Mouse (Mus musculus) neural tube, embryonic 15.5 days (tissue): ENCODE results near the gene Acan. TPM values are rescaled to one million over a fixed set of nuclear protein-coding genes. Genes with fewer than 3 reads are reported as not detected.

Experiments
- ATAC-seq: fragments of 200-750 bp; cut with Nextera tagmentation; 2 replicates; pipeline ENCODE4 v1.8.0; 2017; ENCODE audit warnings: mild to moderate bottlenecking, moderate TSS enrichment, moderate library complexity; ENCODE audit not compliant: low FRiP score
- H3K27ac ChIP-seq: fragments of 300-500 bp; sonication (generic); replicated peaks from 2 replicates; pipeline ENCODE4 v1.5.1; 2015; ENCODE audit warnings: mild to moderate bottlenecking, inconsistent platforms
- H3K27me3 ChIP-seq: fragments of 300-500 bp; sonication (generic); replicated peaks from 2 replicates; pipeline ENCODE4 v1.6.1; 2015; ENCODE audit warnings: inconsistent platforms
- H3K36me3 ChIP-seq: fragments of 300-500 bp; sonication (generic); 2 replicates; pipeline ENCODE4 v1.6.1; 2015; ENCODE audit warnings: inconsistent platforms
- H3K4me1 ChIP-seq: fragments of 300-500 bp; sonication (generic); 2 replicates; pipeline ENCODE4 v1.6.1; 2015; ENCODE audit warnings: inconsistent platforms
- H3K4me2 ChIP-seq: fragments of 300-500 bp; sonication (generic); 2 replicates; pipeline ENCODE4 v1.6.1; 2015; ENCODE audit warnings: inconsistent platforms, mild to moderate bottlenecking, moderate library complexity
- H3K4me3 ChIP-seq: fragments of 300-500 bp; sonication (generic); replicated peaks from 2 replicates; pipeline ENCODE4 v1.5.1; 2015; ENCODE audit warnings: mild to moderate bottlenecking, inconsistent platforms
- H3K9ac ChIP-seq: fragments of 300-500 bp; sonication (generic); replicated peaks from 2 replicates; pipeline ENCODE4 v1.6.1; 2015; ENCODE audit warnings: mild to moderate bottlenecking, inconsistent platforms
- H3K9me3 ChIP-seq: fragments of 300-500 bp; sonication (generic); replicated peaks from 2 replicates; pipeline ENCODE4 v1.6.1; 2016; ENCODE audit warnings: inconsistent platforms
- WGBS: fragments of 180-500 bp; shearing (Covaris S2); methylation state at CpG from one replicate; pipeline ENCODE4 v1.1.7; 2015; ENCODE audit warnings: mixed read lengths; 5-methylcytosine and 5-hydroxymethylcytosine counted together
- polyA plus RNA-seq: library from polyadenylated mRNA; unstranded; fragments of >200 nt; fragmentation: Nextera tagmentation; extraction: Ambion mirVana; gene quantifications from 2 replicates; pipeline ENCODE4 v1.2.1, GENCODE M21; 2015

Gene Acan
- polyA plus RNA-seq, 1 experiment from 2014 or later, result 2.6 TPM

GRCm38 (mm10) chr7:79080572-79081399 is 27.5 kb downstream of the Acan start:
- WGBS, result 19% methylated on average over 7 of the region's 7 CpGs
- no peak overlapping the region for H3K4me3 ChIP-seq
- no peaks in the 10 kb centered on the region for H3K9me3 ChIP-seq
- no peak overlapping the region for H3K27ac ChIP-seq
- ATAC-seq, result peak; percentile 66; the same call in 1 of the 2 replicates
- no peaks in the 10 kb centered on the region for H3K36me3 ChIP-seq
- 0 out of 2 replicates have a peak, but pooled peaks cover 2% of the 10 kb centered on the region for H3K4me1 ChIP-seq
- H3K9ac ChIP-seq, result no peak overlapping the region
- no peaks in the 10 kb centered on the region for H3K27me3 ChIP-seq
- H3K4me2 ChIP-seq, result no peak overlapping the region

- WGBS, result 74% methylated on average over 4 of the region's 4 CpGs
These were observed 35.8 kb downstream of the Acan start for GRCm38 (mm10) chr7:79089111-79089510.

GRCm38 (mm10) chr7:79096492-79096891 is 43.2 kb downstream of the Acan start:
- H3K27me3 ChIP-seq, result no peaks in the 10 kb centered on the region
- WGBS, result 69% methylated on average over 5 of the region's 5 CpGs
- H3K4me3 ChIP-seq, result no peak overlapping the region
- no peaks in the 10 kb centered on the region for H3K9me3 ChIP-seq
- H3K27ac ChIP-seq, result no peak overlapping the region
- no peak for ATAC-seq
- no peaks in the 10 kb centered on the region for H3K36me3 ChIP-seq
- no peak overlapping the region for H3K4me2 ChIP-seq
- no peak overlapping the region for H3K9ac ChIP-seq
- no peaks in the 10 kb centered on the region for H3K4me1 ChIP-seq

More at GRCm38 (mm10) chr7:79089111-79089510, 35.8 kb downstream of the Acan start:
- Histone ChIP-seq H3K9ac (no peak overlapping the region), H3K9me3 (no peaks in the 10 kb centered on the region), H3K27ac (no peak overlapping the region), H3K36me3 (no peaks in the 10 kb centered on the region), H3K4me2 (no peak overlapping the region), H3K4me3 (no peak overlapping the region), H3K4me1 (no peaks in the 10 kb centered on the region), H3K27me3 (no peaks in the 10 kb centered on the region)
- ATAC-seq, result no peak

- no peak overlapping the region for H3K9ac ChIP-seq
- no peaks in the 10 kb centered on the region for H3K9me3 ChIP-seq
- H3K27ac ChIP-seq, result no peak overlapping the region
- H3K4me1 ChIP-seq, result 0 out of 2 replicates have a peak, but pooled peaks cover 2% of the 10 kb centered on the region
- no peaks in the 10 kb centered on the region for H3K36me3 ChIP-seq
- no peak overlapping the region for H3K4me2 ChIP-seq
- no peak overlapping the region for H3K4me3 ChIP-seq
- WGBS, result 39% methylated on average over 4 of the region's 4 CpGs
- no peak for ATAC-seq
- H3K27me3 ChIP-seq, result no peaks in the 10 kb centered on the region
These were observed 60.6 kb downstream of the Acan start for GRCm38 (mm10) chr7:79113848-79114247.

- no peaks in the 10 kb centered on the region for H3K36me3 ChIP-seq
- H3K4me1 ChIP-seq, result no peaks in the 10 kb centered on the region
These were observed 70.2 kb downstream of the Acan start for GRCm38 (mm10) chr7:79123465-79123864.

GRCm38 (mm10) chr7:79129883-79130282 is 76.6 kb downstream of the Acan start:
- peak overlapping the region; percentile 55 for H3K4me2 ChIP-seq
- H3K27me3 ChIP-seq, result peaks cover 5% of the 10 kb centered on the region; the same call in 1 of the 2 replicates
- 0 out of 2 replicates have a peak overlapping the region, but pooled peaks have one; percentile 24 for H3K9ac ChIP-seq
- no peak overlapping the region for H3K27ac ChIP-seq
- WGBS, result 19% methylated on average over 8 of the region's 8 CpGs
- peaks cover 17% of the 10 kb centered on the region for H3K4me1 ChIP-seq
- H3K4me3 ChIP-seq, result peak overlapping the region; percentile 25
- no peak for ATAC-seq
- no peaks in the 10 kb centered on the region for H3K9me3 ChIP-seq
- no peaks in the 10 kb centered on the region for H3K36me3 ChIP-seq

More at GRCm38 (mm10) chr7:79123465-79123864, 70.2 kb downstream of the Acan start:
- Histone ChIP-seq H3K4me3 (no peak overlapping the region), H3K9ac (no peak overlapping the region), H3K4me2 (no peak overlapping the region), H3K9me3 (no peaks in the 10 kb centered on the region), H3K27me3 (no peaks in the 10 kb centered on the region), H3K27ac (no peak overlapping the region)
- ATAC-seq, result no peak
- 75% methylated on average over 5 of the region's 5 CpGs for WGBS

- Histone ChIP-seq H3K27me3 (peaks cover 5% of the 10 kb centered on the region; the same call in 1 of the 2 replicates), H3K36me3 (no peaks in the 10 kb centered on the region), H3K27ac (no peak overlapping the region), H3K4me3 (peak overlapping the region; percentile 25), H3K9me3 (no peaks in the 10 kb centered on the region), H3K4me1 (peaks cover 17% of the 10 kb centered on the region), H3K9ac (peak overlapping the region; percentile 24; the same call in 1 of the 2 replicates), H3K4me2 (peak overlapping the region; percentile 55)
- 0 out of 2 replicates have a peak, but pooled peaks have one; percentile 29 for ATAC-seq
- 17% methylated on average over 13 of the region's 13 CpGs for WGBS
These were observed 77.1 kb downstream of the Acan start for GRCm38 (mm10) chr7:79130385-79130784.

- Histone ChIP-seq H3K27ac (no peak within 1 kb of the TSS), H3K4me1 (peaks cover 17% of the 10 kb centered on the region), H3K4me2 (peak within 1 kb of the TSS; percentile 55), H3K9me3 (no peaks in the 10 kb centered on the region), H3K9ac (peak within 1 kb of the TSS; percentile 24; the same call in 1 of the 2 replicates), H3K27me3 (peaks cover 5% of the 10 kb centered on the region; the same call in 1 of the 2 replicates), H3K4me3 (peak within 1 kb of the TSS; percentile 25), H3K36me3 (no peaks in the 10 kb centered on the region)
- peak; percentile 41; the same call in 1 of the 2 replicates for ATAC-seq
- WGBS, result 2% methylated on average over 19 of the region's 19 CpGs
These were observed 77.7 kb downstream of the Acan start, which contains the start of gene Hapln3 for GRCm38 (mm10) chr7:79130843-79131444. TSS of gene Hapln3 (minus strand) at chr7:79131018.

- no peaks in the 10 kb centered on the region for H3K36me3 ChIP-seq
- WGBS, result 53% methylated on average over 6 of the region's 6 CpGs
- no peak overlapping the region for H3K4me2 ChIP-seq
- no peak overlapping the region for H3K27ac ChIP-seq
- ATAC-seq, result no peak
- H3K9me3 ChIP-seq, result no peaks in the 10 kb centered on the region
- H3K27me3 ChIP-seq, result peaks cover 5% of the 10 kb centered on the region; the same call in 1 of the 2 replicates
- H3K4me1 ChIP-seq, result peaks cover 17% of the 10 kb centered on the region
- H3K4me3 ChIP-seq, result no peak overlapping the region
- no peak overlapping the region for H3K9ac ChIP-seq
These were observed 80.1 kb downstream of the Acan start for GRCm38 (mm10) chr7:79133391-79133790.

GRCm38 (mm10) chr7:79139328-79139824 is 86.1 kb downstream of the Acan start:
- H3K36me3 ChIP-seq, result no peaks in the 10 kb centered on the region
- no peaks in the 10 kb centered on the region; the same call in 1 of the 2 replicates for H3K4me1 ChIP-seq
- 59% methylated on average over 6 of the region's 6 CpGs for WGBS
- no peak overlapping the region for H3K4me2 ChIP-seq
- H3K9ac ChIP-seq, result no peak overlapping the region
- H3K9me3 ChIP-seq, result no peaks in the 10 kb centered on the region
- H3K27ac ChIP-seq, result no peak overlapping the region
- no peak for ATAC-seq
- no peaks in the 10 kb centered on the region for H3K27me3 ChIP-seq
- H3K4me3 ChIP-seq, result no peak overlapping the region

- H3K27me3 ChIP-seq, result no peaks in the 10 kb centered on the region
- H3K9ac ChIP-seq, result no peak overlapping the region
- no peak overlapping the region for H3K27ac ChIP-seq
- H3K4me2 ChIP-seq, result no peak overlapping the region
- no peaks in the 10 kb centered on the region; the same call in 1 of the 2 replicates for H3K4me1 ChIP-seq
- no peaks in the 10 kb centered on the region for H3K9me3 ChIP-seq
- WGBS, result 58% methylated on average over 4 of the region's 4 CpGs
- no peak overlapping the region for H3K4me3 ChIP-seq
- ATAC-seq, result no peak
- no peaks in the 10 kb centered on the region for H3K36me3 ChIP-seq
These were observed 86.8 kb downstream of the Acan start for GRCm38 (mm10) chr7:79139891-79140591.
